Mouse (Mus musculus): ENCODE data around the gene Ccdc87. TPM values are rescaled to one million over a fixed set of nuclear protein-coding genes. Genes with fewer than 3 reads are reported as not detected.
"Not testable (repeated sequence)": the region's sequence is repeated elsewhere in the genome, so short reads cannot be mapped to it uniquely, and the experiment has no call there.

The Ccdc87 gene
- total RNA-seq, 2 experiments from 2014 or later: 1.6 to 2.0 TPM

- no peak for DNase-seq
Measured at GRCm38 (mm10) chr19:4838526-4839140, 533 bp upstream of the Ccdc87 start.

GRCm38 (mm10) chr19:4840848-4841247, 1.7 kb downstream of the Ccdc87 start:
- no peak for DNase-seq

- DNase-seq: no peak
Measured at GRCm38 (mm10) chr19:4842611-4843010, 3.4 kb downstream of the Ccdc87 start.

- no peak for DNase-seq
Measured at GRCm38 (mm10) chr19:4845846-4846245, 6.7 kb downstream of the Ccdc87 start.

- no peak for DNase-seq
Measured at GRCm38 (mm10) chr19:4847490-4847889, 8.3 kb downstream of the Ccdc87 start.

GRCm38 (mm10) chr19:4849800-4850199, 10.6 kb downstream of the Ccdc87 start:
- DNase-seq: no peak

- DNase-seq: no peak
Measured at GRCm38 (mm10) chr19:4850281-4850680, 11.1 kb downstream of the Ccdc87 start.

- peak; percentile 90 to 91 for DNase-seq
Measured at GRCm38 (mm10) chr19:4854552-4855469, 15.6 kb downstream of the Ccdc87 start, which contains the start of gene Ctsf. Ctsf (plus strand) TSS chr19:4855130.

GRCm38 (mm10) chr19:4855470-4855820, 16.3 kb downstream of the Ccdc87 start:
- no peak for DNase-seq

- no peak for DNase-seq
Measured at GRCm38 (mm10) chr19:4855951-4856350, 16.8 kb downstream of the Ccdc87 start.

- no peak for DNase-seq
Measured at GRCm38 (mm10) chr19:4859081-4859480, 19.9 kb downstream of the Ccdc87 start.

GRCm38 (mm10) chr19:4863048-4863447, 23.9 kb downstream of the Ccdc87 start:
- DNase-seq: no peak

- no peak for DNase-seq
Measured at GRCm38 (mm10) chr19:4865147-4865546, 26.0 kb downstream of the Ccdc87 start.

GRCm38 (mm10) chr19:4874613-4875012, 35.4 kb downstream of the Ccdc87 start:
- not testable (repeated sequence) for DNase-seq

GRCm38 (mm10) chr19:4876241-4876640, 37.1 kb downstream of the Ccdc87 start:
- DNase-seq: no peak

- DNase-seq: no peak
Measured at GRCm38 (mm10) chr19:4876755-4877154, 37.6 kb downstream of the Ccdc87 start.

GRCm38 (mm10) chr19:4877785-4878184, 38.6 kb downstream of the Ccdc87 start, which contains the start of gene Actn3:
Actn3 (minus strand) TSS chr19:4877909.
- no peak for DNase-seq

GRCm38 (mm10) chr19:4878405-4879323, 39.5 kb downstream of the Ccdc87 start, which contains the start of gene Zdhhc24:
Zdhhc24 (plus strand) TSS chr19:4878668.
- DNase-seq: peak; percentile 96 to 97

- DNase-seq: no peak
Measured at GRCm38 (mm10) chr19:4879324-4879703, 40.1 kb downstream of the Ccdc87 start.

GRCm38 (mm10) chr19:4883961-4884360, 44.8 kb downstream of the Ccdc87 start:
- no peak for DNase-seq

GRCm38 (mm10) chr19:4889791-4890190, 50.6 kb downstream of the Ccdc87 start:
- DNase-seq: no peak

GRCm38 (mm10) chr19:4891798-4892197, 52.6 kb downstream of the Ccdc87 start:
- DNase-seq: no peak
